Mouse (Mus musculus) 3134 (cell line): ENCODE data around the gene Mtor.

Experiments used
- DNase-seq: peaks from one replicate; pipeline ENCODE4 v3.0.0-alpha.2; 2011; ENCODE audit warnings: low spot score; ENCODE audit not compliant: insufficient read length; ENCODE audit errors: extremely low read depth

Gene Mtor

DNA sequence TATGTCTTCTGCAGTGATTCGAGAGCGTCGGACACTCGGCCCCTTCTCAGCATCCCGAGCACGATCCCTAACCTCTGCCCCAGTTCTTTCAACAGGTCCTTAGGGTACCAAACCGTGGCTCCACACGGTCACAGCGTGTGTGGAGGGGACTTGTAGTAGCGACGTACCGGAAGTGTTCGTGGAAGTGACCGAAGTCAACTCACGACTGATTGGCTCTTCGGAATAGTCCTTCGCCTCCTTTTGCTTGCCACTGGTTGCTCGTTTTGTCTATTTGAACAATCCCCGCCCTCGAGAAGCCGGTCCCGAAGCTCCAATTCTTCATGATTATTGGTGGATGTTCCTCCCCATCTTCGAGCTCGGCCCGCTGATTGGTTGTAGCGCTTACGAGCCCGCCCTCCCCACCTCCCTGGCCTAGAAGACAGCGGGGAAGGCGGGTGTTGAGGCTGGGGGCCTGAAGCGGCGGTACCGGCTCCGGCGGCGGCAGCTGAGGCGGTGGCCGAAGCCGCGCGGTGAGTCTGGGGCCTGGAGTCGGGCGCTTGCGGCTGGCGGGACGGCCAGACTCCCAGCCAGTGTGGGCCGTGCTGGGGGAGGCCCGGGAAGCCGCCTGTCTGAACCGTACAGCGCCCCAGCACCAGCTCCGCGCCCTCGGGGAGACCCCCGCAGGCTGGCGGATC lies at the start of gene Mtor:
TSS of gene Mtor (plus strand) at position 433 of the 674 bp plus-strand sequence.
- DNase-seq: peak; percentile 90

DNA sequence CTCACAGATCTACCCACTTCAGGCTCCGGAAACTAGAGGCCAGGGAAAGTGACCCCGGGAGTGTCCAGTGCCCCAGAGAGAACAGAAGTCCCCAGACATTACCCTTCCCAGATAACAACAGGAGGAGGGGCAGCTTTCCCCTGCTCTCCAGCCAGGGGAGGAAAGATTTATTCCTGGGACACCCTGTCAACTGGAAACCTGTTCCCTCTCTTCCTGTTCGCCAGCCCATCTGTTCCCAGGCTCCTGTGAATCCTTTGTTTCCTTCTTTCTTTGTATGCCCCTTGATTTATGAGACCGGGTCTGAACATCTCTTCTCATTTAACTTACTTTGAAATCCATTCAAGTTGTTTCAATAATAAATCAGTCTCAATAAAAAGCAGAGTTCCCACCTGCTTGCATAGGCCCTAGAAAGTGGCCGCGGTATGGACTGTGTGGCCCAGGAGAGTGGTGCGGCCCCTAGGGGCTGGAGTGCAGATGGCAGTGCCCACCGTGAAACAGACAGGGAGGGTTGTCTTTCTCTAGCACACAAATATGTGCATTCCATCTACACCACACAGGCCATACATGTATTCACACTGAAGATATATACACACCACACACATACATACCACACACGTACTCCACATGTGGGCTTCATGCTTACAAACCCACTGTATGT lies 48.8 kb upstream of the Mtor start:
- no peak for DNase-seq

DNA sequence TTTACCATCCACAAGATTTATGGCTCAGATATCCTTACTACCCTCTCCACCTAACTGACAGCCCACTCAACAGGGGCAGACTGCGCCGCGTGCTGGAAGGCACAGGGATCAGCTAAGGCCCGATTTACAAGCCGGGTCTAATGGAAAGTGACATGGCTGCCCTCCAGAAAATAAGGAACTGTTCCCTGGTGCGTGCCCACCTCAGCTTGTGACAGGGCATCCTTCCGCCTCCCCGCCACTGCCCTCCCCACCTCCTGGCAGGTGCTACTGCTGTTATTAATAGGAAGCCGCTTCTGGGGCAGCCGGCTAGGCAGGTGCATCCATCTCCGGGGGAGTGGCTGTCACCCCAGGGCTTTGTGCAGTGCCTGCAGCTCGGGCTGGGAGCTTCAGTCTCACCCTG lies 45.0 kb upstream of the Mtor start:
- DNase-seq: no peak

DNA sequence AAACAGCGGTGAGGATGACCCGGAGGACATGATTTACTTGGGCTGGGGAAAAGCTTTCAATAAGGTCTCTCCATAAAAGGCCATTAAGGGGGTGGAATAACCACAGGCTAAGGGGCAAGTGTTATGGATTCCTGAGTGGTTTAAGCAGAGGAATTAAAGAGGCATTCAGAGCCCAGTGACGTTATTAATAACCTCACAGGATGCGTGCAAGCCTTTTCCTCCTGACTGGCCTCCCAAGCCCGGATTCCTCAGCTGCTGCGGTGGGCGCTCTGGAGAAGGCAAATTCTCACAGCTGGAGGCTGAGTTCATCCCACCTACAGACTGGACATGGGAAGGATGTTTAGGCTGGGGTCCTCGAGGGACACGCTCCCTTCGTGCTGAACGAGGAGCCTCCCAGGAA lies 43.7 kb upstream of the Mtor start:
- no peak for DNase-seq

DNA sequence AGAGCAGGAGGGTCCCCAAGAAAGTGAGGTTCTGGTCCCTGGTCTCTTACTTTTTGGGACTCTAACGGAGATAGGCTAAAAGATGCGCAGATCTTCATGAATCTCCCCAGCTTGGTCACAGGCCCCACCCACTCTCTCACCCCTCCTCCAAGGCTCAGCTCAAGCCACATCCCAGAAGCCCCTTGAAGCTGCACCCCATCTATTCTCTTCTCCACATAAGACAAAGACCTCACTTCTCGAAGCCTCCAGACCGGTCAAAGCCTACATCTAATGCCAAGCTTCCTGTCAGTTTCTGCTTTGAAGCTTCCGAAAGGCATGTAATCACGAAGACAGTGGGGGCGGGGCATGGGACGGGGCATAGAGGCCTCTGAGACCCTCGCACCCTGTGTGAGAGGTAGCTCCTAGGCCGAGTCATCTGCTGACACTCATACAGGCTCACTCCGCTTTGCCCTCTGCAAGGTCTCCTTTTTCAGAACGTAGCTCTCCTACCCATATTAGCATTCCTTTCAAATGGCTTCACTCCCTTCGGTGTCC lies 43.1 kb upstream of the Mtor start:
- DNase-seq: no peak

DNA sequence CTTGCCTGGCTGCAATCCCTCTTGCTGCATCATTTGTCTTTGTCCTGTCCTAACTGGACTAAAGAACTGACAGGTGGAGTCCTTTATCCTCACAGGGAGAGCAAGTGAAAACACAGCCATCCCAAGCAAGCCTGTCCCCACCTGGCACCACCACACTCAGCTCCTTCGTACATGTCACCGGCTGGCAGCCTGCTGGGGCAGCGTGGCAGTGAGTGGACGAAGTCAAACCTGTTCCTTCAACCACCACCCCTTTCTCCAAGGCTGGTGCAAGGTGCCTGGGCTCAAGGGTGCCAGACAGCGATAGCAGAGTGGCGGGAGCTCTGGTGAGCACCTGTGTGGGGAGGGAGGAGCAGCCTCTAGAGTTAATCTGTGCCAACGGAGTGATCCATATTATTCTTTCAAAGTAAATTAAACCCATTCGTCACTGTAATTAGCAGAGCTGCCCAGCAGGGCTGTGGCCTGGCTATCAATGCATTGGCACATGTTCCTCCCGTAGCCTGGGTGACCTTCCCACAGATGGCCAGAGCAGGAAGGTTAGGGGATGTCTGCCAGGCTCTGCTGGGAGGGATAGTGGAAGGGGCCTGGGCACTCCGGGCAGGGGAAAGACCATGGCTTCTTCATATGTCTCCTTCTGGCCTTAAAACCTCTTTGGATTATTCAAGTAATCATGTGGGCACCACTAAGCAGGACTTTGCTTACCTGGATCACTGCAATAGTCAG lies 40.0 kb upstream of the Mtor start:
- no peak for DNase-seq

DNA sequence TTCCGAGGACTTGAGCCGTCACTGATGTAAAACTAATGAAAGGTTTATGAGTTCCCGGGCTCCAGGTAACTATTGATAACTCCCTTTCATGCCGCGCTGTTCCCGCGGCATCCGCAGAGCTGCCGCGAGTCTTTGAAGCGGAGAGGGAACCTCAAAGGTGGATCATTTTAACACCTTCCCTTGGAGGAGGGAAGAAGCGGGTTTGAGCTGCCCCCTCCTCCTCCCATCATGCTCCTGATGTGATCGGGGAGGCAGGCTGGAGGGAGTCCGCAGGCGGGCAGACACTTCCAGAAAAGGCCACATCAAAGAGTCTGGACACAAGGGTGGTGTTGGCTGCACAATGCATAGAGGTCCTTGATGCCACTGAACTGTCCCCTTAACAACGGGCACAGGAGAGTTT lies 32.8 kb upstream of the Mtor start:
- no peak for DNase-seq

DNA sequence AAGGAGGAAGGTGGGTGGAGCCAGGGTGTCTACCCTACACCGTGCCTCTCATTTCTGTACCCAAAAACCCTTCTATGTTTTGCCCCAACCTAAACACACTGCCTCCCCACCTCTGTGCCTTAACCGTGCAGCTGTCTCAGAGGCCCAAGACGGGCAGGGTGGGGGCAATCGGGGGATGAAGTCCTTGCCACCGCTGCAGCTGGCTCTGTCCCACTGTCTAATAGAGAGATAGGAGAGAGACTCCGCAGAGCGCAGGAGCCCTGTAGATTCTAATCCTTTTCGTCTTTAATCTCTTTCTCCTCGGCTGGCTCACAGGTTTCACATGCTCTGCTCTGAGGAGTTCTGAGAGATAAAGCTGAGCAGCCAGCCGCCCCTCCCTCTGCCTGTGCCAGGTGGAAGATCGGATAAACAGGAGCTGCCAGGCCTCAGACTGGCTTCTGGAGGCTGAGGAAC lies 31.3 kb upstream of the Mtor start:
- DNase-seq: no peak

DNA sequence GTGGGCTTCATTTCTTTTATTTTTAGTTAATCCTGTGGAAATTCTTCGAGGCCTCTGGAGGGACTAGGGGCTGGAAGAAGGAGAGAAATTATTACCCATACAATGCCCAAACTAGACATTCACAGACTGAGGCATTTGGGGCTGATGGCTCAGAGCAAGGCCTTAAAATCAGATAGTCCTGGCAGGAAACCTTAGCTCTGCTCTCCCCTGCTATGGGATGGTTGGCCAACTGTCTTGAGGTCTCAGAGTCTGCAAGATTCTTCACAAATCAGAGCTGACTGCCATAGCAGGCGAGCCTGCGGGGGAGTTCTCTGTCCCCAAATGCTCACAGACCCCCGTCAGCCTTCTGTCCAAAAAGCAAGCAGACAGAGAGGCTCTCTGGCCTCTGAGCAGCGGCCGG lies 30.9 kb upstream of the Mtor start:
- no peak for DNase-seq

DNA sequence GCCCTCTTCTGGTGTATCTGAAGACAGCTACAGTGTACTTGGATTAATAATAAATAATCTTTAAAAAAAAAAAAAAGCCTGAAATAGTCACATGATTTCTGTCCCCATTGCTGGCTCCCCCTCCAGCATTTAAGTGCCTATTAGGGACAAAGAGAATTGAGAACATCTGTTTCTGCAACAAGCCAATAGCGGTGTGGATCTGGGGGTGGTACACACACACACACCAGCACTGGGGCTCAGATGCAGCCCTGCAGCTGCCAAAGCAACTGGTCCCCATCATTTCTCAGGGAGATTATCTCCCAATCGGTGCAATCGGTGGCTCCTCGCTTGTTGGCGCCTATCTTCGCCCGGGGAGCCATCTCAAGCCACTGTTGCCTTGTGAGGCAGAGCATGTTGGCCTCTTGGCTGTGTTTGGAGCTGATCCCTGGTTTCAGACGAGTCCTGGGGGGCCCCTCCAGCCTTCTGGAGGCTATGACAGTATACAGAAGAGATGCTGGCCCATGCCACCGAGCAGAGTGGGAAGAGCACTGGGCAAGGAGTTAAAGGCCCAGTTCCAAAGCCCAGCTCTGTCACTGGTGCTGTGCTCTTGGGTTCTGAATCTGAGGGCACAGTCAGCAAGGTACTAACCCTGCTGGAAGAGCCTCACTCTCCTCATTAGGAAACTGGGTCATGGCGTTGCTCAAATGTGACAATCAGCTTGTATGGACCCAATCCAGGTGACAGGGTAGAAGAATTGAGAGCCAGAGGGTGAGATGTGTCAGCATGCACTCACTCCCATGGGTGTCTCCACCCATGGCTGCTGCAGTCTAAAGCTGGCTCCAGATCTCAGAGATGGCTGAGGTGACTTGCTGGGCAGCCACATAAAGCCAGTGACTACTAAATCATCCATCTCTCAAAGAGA lies 21.2 kb upstream of the Mtor start:
- DNase-seq: no peak

DNA sequence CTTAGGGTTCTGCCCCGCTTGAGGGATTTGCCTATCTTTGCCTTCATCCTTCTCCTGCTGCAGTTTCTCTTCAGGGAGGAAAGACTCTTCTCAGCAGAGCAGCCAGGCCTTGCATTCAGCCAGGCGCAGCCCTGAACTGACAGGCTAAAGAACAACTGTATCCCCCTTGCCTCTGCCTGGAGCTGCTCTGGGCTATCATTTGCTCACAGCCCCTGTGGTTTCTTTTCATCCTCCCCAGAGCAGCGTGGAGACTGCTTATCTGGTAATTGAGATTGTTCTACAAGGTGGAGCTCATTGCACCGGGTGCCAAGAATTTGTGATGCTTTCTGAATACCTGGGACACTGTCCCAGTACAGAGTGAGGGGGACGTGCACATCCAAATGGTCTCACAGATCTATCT lies 19.9 kb upstream of the Mtor start:
- DNase-seq: no peak

DNA sequence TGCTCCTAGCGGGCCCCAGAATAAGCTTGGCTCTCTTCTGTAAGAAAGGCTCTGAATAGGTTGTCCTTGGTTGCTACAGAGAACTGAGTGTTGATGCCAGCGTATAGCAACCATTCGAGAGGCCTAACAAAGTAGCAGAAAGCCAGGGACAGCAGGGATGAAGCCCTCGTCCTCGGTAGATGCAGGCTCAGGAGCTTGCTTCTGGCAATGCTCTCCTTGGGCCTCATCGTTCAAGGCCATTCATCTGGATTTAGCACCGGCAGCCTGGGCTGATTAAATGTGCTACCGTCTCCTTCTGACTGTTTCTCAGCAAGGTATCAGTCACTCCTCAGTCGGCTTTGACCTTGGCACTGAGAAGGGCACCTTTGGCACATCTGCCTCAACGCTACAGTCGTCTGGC lies 19.3 kb upstream of the Mtor start:
- no peak for DNase-seq

DNA sequence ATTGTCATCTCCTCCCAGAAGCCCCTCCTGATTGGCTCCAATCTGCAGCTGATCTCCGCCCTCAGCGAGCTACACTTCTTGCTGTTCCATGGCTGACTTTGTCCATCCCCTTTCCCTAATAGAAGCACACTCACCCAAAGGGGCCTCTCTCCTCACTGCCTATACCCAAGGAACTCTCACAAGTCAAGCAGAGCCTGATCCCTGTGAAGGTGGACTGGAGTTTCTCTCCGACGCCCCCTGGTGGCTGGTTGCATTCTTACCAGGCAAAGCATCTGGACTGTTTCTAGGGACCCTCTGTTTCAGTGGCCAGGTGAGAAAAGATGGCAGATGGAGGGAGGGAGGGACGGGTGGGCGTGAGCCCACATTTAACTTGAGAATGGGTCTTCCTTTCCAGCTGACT lies 18.7 kb upstream of the Mtor start:
- no peak for DNase-seq

DNA sequence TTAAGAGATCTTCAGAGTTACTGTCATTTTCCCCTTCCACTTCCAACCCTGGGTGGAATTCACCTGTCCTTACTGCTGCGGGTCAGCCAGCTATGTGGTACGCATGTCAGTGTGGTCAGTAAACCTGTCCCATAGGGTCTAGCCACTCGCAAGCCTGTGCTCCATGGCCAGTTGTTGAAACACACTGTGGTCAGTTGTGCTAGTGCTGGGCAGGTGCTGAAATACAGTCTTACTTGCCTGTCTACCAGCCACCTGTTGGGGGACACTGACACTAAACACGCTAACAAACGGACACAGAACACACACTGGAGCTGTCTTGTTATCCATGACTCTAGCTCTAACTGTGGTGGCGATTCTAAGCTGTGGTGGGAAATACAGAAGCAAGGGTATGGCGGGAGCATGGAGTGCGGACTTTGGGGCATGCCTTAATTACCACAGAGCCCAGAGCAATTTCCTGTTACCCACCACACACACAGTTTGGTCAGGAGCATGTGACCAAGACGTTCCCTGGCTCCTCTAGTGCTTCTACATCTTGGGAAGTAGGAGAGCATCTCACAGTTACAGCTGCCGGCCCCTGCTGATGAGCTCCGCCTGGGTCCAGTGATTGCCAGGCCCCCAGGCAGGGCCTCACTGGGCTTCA lies 17.4 kb upstream of the Mtor start:
- DNase-seq: no peak

DNA sequence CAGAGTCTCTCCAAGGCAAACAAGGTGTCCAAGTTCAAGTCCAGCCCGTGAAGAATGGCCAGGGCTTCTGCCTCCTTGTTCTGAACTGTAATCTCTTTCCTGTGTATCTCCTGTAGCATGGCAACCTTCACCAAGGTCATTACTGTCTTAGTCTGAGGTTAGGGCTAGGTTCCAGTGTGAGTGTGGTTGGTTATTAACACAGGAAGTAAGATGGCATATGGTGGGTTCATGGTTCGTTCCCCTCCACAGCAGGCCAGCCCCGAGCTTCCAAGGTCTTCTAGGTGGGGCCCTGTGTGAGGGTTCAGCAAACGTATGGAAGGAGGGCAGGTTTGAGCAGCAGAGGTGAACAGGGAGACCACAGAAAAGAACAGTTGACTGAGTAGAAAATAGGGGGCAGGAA lies 15.9 kb upstream of the Mtor start:
- no peak for DNase-seq

DNA sequence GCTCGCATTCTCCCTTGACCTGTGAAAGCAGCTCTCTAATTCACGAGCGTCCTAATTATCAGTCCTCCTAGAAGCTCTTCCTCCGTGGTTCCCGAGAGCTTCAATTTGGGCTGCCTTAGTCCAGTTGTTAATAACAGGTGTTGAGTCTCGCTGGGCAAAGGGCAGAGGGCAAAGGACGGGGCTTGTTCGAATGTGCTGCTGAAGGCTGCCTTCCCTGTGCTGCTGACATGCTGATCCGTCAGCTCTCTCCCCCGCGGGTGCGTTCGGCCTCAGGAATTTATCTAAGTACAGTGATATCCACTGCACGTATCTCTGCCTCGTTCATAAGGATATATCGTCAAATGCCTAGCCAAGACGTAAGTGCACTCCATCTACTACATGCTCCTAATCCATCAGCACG lies 15.1 kb upstream of the Mtor start:
- no peak for DNase-seq

DNA sequence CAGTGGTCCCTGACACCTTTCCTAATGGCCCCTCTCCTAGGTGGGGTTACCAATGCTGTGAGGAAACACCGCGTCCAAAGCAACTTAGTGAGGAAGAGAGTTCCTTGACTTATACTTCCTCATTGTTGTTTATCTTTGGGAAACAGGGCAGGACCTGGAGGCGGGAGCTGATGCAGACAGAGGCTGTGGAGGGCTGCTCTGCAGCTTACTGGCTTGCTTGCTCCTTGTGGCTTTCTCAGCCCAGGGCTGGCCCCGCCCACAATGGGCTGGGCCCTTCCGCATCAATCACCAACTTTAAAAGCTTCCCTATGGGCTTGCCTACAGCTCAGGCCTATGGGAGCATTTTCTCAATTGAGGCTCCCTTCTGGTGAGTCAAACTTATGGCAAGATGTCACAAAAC lies 14.6 kb upstream of the Mtor start:
- DNase-seq: no peak

DNA sequence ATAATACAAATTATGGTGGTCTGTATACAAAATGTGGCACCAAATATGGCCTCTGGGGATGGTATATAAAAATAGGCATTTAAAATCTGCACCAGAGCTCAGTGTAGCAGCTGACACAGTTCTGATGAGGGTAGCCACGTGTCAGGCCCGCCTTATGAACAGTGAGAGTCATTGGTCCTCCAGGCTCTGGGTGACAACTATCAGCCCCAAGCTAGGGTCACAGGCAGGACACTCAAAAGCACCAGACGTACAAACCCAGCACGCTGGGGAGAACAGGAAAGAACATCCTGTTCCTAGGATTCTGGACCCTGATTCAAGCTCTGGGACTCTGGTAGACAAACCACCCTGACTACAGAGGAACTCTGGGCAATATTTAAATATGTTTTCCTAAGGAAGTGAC lies 13.9 kb upstream of the Mtor start:
- DNase-seq: no peak

DNA sequence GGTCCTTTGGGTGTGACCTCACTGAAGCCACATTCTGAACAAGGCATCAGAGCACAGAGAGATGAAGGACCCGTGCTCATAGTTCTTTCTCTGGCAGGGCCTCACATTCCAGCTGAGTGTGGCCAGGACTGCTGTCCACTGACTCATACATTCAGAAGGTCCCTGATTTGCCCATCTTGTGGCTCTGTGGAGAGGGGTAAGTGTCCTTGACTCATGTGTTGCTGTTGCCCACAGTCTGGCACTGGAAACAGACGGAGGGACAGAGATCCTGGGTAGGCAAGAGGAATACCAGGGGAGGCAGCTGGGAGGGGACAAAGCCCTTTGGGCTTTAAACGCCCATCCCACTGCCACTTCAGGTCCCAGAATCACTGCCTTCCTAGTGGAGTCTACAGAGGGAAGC lies 13.3 kb upstream of the Mtor start:
- peak; percentile 63 for DNase-seq

DNA sequence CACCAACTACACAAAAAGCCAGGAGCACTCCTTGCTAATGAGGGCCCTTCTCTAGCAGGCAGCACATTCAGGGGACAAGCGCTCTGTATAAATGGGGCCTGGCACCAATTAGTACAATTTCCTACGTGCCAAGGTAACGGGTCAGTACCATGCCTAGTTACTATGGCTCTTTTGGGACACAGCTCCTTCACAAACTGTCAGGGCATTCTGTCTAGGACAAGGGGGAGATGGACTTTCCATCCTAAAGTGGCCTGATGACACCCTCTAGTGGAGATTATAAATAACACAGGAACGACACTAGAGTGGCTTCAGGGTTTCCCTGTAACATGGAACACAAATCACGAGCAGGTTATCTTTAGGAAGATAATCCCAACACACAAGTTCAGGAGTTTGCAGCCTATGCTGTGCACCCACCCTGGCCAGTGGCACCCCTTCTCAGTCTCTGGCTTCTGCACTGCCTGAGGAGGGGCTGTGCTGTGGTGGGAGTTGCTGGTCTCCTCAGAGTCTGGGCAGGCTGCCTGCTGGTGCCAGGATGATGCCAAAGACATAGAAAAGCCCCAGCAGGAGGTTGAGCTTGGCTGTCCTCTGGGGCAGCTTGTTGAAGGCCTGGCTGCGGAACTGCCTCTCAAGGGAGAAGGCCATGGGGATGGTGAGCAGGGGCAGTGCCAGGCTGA lies 12.6 kb upstream of the Mtor start:
- no peak for DNase-seq
